8 mouse cellular contexts compared by ENCODE assay signal in the genomic region with DNA sequence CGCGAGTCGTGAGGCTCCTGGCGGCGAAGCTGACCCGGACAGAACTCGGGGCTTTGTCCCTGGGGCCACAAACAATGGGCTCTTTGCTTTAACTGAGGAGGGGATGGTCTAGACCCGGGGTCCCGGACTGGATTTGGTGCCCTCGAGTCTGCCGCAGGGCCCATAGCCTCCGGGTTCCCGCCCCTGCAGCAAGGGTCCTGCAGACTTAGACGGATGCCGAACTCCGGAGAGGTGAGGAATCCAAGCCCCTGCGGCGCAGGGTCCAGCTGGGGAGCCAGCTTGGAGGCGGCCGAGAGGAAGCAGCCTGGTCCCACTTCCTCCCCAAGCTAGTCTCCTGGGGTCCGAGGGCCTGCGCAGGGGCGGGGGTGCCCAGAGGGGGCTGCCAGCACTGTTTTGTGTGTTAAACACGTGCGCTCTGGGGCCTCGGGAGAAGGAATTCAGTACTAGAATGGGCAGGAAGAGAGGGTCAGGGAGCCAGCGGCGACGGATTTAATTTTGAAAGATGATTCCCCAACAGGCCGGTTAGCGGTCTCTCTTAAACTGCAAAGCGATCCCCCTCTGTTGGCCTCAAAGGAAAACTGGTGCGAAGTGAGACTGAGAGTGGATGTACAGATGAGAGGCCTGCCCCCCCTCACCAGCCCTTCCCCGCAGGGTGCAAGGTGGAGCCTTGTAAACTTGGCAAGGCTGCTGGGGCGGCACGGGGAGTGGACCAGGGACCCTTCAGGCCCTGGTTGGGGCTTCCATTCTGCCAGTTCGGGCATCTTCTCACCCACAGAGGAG. TPM values are rescaled to one million over a fixed set of nuclear protein-coding genes. Genes with fewer than 3 reads are reported as not detected.
DNase-seq lines count a peak whose midpoint lies in the region; ATAC-seq and TF ChIP-seq lines count a peak whose summit lies in the region.

No protein-coding gene starts in this region.

- no peak for TF ChIP-seq CTCF in small intestine, adult 2 months (IDR thresholded peaks at IDR 0.05; ENCODE audit: extremely low read depth, insufficient read length, insufficient replicate concordance, low read depth, low read length)

- peak overlapping the region; percentile 82 for H3K4me2 ChIP-seq in heart, embryonic 13.5 days
- H3K4me2 ChIP-seq in liver, embryonic 15.5 days = peak overlapping the region; percentile 60

- ATAC-seq in heart, embryonic 13.5 days (ENCODE audit: extremely low read depth, insufficient number of reproducible peaks, low FRiP score, low TSS enrichment) = no peak
- ATAC-seq in liver, embryonic 15.5 days (ENCODE audit: insufficient read depth) = no peak

- H3K9ac ChIP-seq in heart, embryonic 13.5 days = peak overlapping the region; percentile 76
- no peak overlapping the region for H3K9ac ChIP-seq in liver, embryonic 15.5 days

- no peaks in the 10 kb centered on the region for H3K36me3 ChIP-seq in heart, embryonic 13.5 days
- H3K36me3 ChIP-seq in liver, embryonic 15.5 days (replicated peaks) = no peaks in the 10 kb centered on the region
- H3K36me3 ChIP-seq in small intestine, adult 2 months (ENCODE audit: control insufficient read depth, insufficient read depth, low read length) = no peaks in the 10 kb centered on the region

- peak; percentile 33 for DNase-seq in kidney, postnatal 10 days
- DNase-seq in kidney, postnatal 25 days = no peak
- no peak for DNase-seq in MN1 (ENCODE audit: low spot score)
- no peak for DNase-seq in Muller cell, postnatal 12 days (ENCODE audit: inconsistent ontology term)
- no peak for DNase-seq in kidney, adult 11 months

- H3K4me1 ChIP-seq in heart, embryonic 13.5 days = peaks cover 30% of the 10 kb centered on the region
- peaks cover 3% of the 10 kb centered on the region for H3K4me1 ChIP-seq in liver, embryonic 15.5 days (replicated peaks)
- H3K4me1 ChIP-seq in small intestine, adult 2 months (ENCODE audit: control insufficient read depth, insufficient read depth, insufficient read length, low read length) = peaks cover 3% of the 10 kb centered on the region; the same call in 1 of the 2 replicates

- 1% methylated on average over 37 of the region's 37 CpGs for WGBS in heart, embryonic 13.5 days
- WGBS in liver, embryonic 15.5 days (ENCODE audit: insufficient replicate concordance) = 2% methylated on average over 37 of the region's 37 CpGs
- WGBS in small intestine, adult 2 months = 3% methylated on average over 37 of the region's 37 CpGs

- H3K4me3 ChIP-seq in heart, embryonic 13.5 days = peak overlapping the region; percentile 59
- peak overlapping the region; percentile 40 for H3K4me3 ChIP-seq in liver, embryonic 15.5 days (replicated peaks)
- H3K4me3 ChIP-seq in small intestine, adult 2 months (ENCODE audit: low read depth, low read length) = peak overlapping the region; percentile 58

- no peaks in the 10 kb centered on the region for H3K9me3 ChIP-seq in heart, embryonic 13.5 days
- H3K9me3 ChIP-seq in liver, embryonic 15.5 days (replicated peaks) = no peaks in the 10 kb centered on the region

- peaks cover 82% of the 10 kb centered on the region for H3K27me3 ChIP-seq in heart, embryonic 13.5 days (replicated peaks)
- H3K27me3 ChIP-seq in liver, embryonic 15.5 days = peaks cover 76% of the 10 kb centered on the region
- peaks cover 41% of the 10 kb centered on the region for H3K27me3 ChIP-seq in small intestine, adult 2 months (ENCODE audit: control insufficient read depth, insufficient read depth, low read length)

- TF ChIP-seq POLR2A in small intestine, adult 2 months (IDR thresholded peaks at IDR 0.05; ENCODE audit: low read depth, low read length) = no peak

- H3K27ac ChIP-seq in heart, embryonic 13.5 days (replicated peaks) = peak overlapping the region; percentile 25; the same call in 1 of the 2 replicates
- no peak overlapping the region for H3K27ac ChIP-seq in liver, embryonic 15.5 days (replicated peaks)
- H3K27ac ChIP-seq in small intestine, adult 2 months (ENCODE audit: insufficient read depth, low read depth, low read length) = no peak overlapping the region

RNA-seq across cellular contexts. Expression of gene Megf6, which starts 0.8 kb away (rescaled TPM):
- 25.9 and 28.4 TPM in 2 replicates for polyA plus RNA-seq in heart, embryonic 13.5 days (2015; fragmentation: Nextera tagmentation; extraction: Ambion mirVana)
- 1.4 and 2.1 TPM in 2 replicates for polyA plus RNA-seq in liver, embryonic 15.5 days (2015; fragmentation: Nextera tagmentation; extraction: Ambion mirVana)
- 1.7 and 3.5 TPM in 2 replicates for polyA plus RNA-seq in small intestine, adult 2 months (2012; rRNA removed)

RNA-seq across cellular contexts. Expression of gene Tprgl, which starts 10.9 kb away (rescaled TPM):
- 119 and 121 TPM in 2 replicates for polyA plus RNA-seq in heart, embryonic 13.5 days (2015; fragmentation: Nextera tagmentation; extraction: Ambion mirVana)
- 149 and 154 TPM in 2 replicates for polyA plus RNA-seq in liver, embryonic 15.5 days (2015; fragmentation: Nextera tagmentation; extraction: Ambion mirVana)
- polyA plus RNA-seq in small intestine, adult 2 months (2012; rRNA removed) = 74.5 and 129 TPM in 2 replicates

RNA-seq across cellular contexts. Expression of gene Wrap73, which starts 29.2 kb away (rescaled TPM):
- 22.6 and 24.3 TPM in 2 replicates for polyA plus RNA-seq in heart, embryonic 13.5 days (2015; fragmentation: Nextera tagmentation; extraction: Ambion mirVana)
- 26.4 and 26.8 TPM in 2 replicates for polyA plus RNA-seq in liver, embryonic 15.5 days (2015; fragmentation: Nextera tagmentation; extraction: Ambion mirVana)
- 10.9 and 16.9 TPM in 2 replicates for polyA plus RNA-seq in small intestine, adult 2 months (2012; rRNA removed)

RNA-seq across cellular contexts. Expression of gene Trp73, which starts 31.3 kb away (rescaled TPM):
- 0.07 and 0.10 TPM in 2 replicates for polyA plus RNA-seq in heart, embryonic 13.5 days (2015; fragmentation: Nextera tagmentation; extraction: Ambion mirVana)
- polyA plus RNA-seq in liver, embryonic 15.5 days (2015; fragmentation: Nextera tagmentation; extraction: Ambion mirVana) = 0.05 TPM in 1 of 2 replicates, not detected in the other
- polyA plus RNA-seq in small intestine, adult 2 months (2012; rRNA removed) = 0.14 and 0.58 TPM in 2 replicates
